Mouse (Mus musculus): ENCODE data around the gene Ccdc148. TPM values are rescaled to one million over a fixed set of nuclear protein-coding genes. Genes with fewer than 3 reads are reported as not detected.

Gene Ccdc148
- polyA plus RNA-seq, 1 experiment from 2014 or later = 1.1 TPM

GRCm38 (mm10) chr2:59048775-59049451 is 111.6 kb downstream of the Ccdc148 start:
- 48% methylated on average over 6 of the region's 6 CpGs for WGBS
- H3K4me2 ChIP-seq (ENCODE audit: low read depth, low read length) = no peak overlapping the region
- H3K27me3 ChIP-seq (replicated peaks; ENCODE audit: control insufficient read depth, insufficient read depth, low read length) = no peaks in the 10 kb centered on the region
- no peak for ATAC-seq
- no peaks in the 10 kb centered on the region for H3K9me3 ChIP-seq (ENCODE audit: control insufficient read depth, low read length)
- no peak overlapping the region for H3K9ac ChIP-seq (ENCODE audit: low read depth, low read length)
- no peaks in the 10 kb centered on the region for H3K36me3 ChIP-seq (ENCODE audit: control insufficient read depth, insufficient read depth, low read length)
- H3K4me1 ChIP-seq (ENCODE audit: control insufficient read depth, insufficient read depth, low read length) = no peaks in the 10 kb centered on the region
- H3K27ac ChIP-seq (ENCODE audit: low read length) = no peak overlapping the region
- no peak overlapping the region for H3K4me3 ChIP-seq (ENCODE audit: low read length)

GRCm38 (mm10) chr2:59043313-59044032 is 117.0 kb downstream of the Ccdc148 start:
- no peak for ATAC-seq
- H3K9me3 ChIP-seq (ENCODE audit: control insufficient read depth, low read length) = no peaks in the 10 kb centered on the region
- H3K9ac ChIP-seq (ENCODE audit: low read depth, low read length) = no peak overlapping the region
- 60% methylated on average over 22 of the region's 22 CpGs for WGBS
- H3K36me3 ChIP-seq (ENCODE audit: control insufficient read depth, insufficient read depth, low read length) = no peaks in the 10 kb centered on the region
- no peak overlapping the region for H3K4me2 ChIP-seq (ENCODE audit: low read depth, low read length)
- no peaks in the 10 kb centered on the region for H3K4me1 ChIP-seq (ENCODE audit: control insufficient read depth, insufficient read depth, low read length)
- no peak overlapping the region for H3K27ac ChIP-seq (ENCODE audit: low read length)
- H3K4me3 ChIP-seq (ENCODE audit: low read length) = no peak overlapping the region
- H3K27me3 ChIP-seq (replicated peaks; ENCODE audit: control insufficient read depth, insufficient read depth, low read length) = no peaks in the 10 kb centered on the region

DNA sequence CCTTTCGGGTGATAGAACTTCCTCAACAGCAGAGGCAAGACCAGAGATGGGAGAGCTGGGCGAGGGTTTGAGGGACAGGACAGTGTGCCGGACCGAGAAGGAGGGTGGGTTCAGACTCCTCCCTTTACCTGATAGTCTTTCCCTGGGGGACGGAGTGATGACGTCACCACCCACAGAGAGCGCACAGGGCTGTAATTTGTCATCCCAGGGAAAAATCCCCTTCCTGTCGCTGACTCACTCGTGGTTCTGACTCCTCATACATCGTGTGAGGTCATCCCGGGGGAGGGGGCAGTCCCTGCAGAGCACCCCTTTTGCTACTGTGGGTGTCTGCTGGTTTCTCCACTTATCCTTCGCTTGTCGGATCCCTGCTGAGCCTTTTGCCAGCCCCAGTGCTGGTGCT is 117.9 kb downstream of the Ccdc148 start:
- Histone ChIP-seq H3K9me3 (ENCODE audit: control insufficient read depth, low read length) (no peaks in the 10 kb centered on the region), H3K36me3 (ENCODE audit: control insufficient read depth, insufficient read depth, low read length) (no peaks in the 10 kb centered on the region), H3K27ac (ENCODE audit: low read length) (no peak overlapping the region), H3K4me1 (ENCODE audit: control insufficient read depth, insufficient read depth, low read length) (no peaks in the 10 kb centered on the region), H3K4me2 (ENCODE audit: low read depth, low read length) (no peak overlapping the region), H3K27me3 (replicated peaks; ENCODE audit: control insufficient read depth, insufficient read depth, low read length) (no peaks in the 10 kb centered on the region), H3K9ac (ENCODE audit: low read depth, low read length) (no peak overlapping the region), H3K4me3 (ENCODE audit: low read length) (no peak overlapping the region)
- 45% methylated on average over 13 of the region's 13 CpGs for WGBS
- ATAC-seq = peak; percentile 50

DNA sequence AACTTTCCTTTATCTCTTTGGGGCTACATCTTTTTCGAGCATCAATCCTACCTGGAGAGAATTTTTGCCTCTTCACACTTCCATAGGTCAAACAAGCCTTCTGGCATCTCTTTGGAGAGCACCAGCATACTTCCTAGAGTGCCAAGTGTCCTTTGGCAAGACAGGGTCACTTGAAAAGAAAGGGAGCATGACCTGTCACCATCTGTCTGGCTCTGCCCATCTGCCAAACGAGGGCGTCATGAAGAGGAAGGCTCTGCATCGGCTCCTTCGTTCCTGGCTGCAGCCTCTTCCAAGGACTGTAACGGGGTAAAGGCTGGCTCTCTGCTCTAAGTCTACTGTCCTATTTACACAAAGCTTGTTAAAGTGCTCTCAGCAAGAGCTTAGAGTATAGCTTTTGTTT is 124.0 kb downstream of the Ccdc148 start:
- no peaks in the 10 kb centered on the region for H3K36me3 ChIP-seq (ENCODE audit: control insufficient read depth, insufficient read depth, low read length)
- ATAC-seq = no peak
- no peak overlapping the region for H3K27ac ChIP-seq (ENCODE audit: low read length)
- no peaks in the 10 kb centered on the region for H3K4me1 ChIP-seq (ENCODE audit: control insufficient read depth, insufficient read depth, low read length)
- no peaks in the 10 kb centered on the region for H3K9me3 ChIP-seq (ENCODE audit: control insufficient read depth, low read length)
- H3K27me3 ChIP-seq (replicated peaks; ENCODE audit: control insufficient read depth, insufficient read depth, low read length) = no peaks in the 10 kb centered on the region
- no peak overlapping the region for H3K4me3 ChIP-seq (ENCODE audit: low read length)
- H3K9ac ChIP-seq (ENCODE audit: low read depth, low read length) = no peak overlapping the region
- WGBS = 60% methylated on average over 6 of the region's 6 CpGs
- no peak overlapping the region for H3K4me2 ChIP-seq (ENCODE audit: low read depth, low read length)

- H3K9ac ChIP-seq (ENCODE audit: low read depth, low read length) = no peak overlapping the region
- WGBS = 81% methylated on average over 3 of the region's 3 CpGs
These were observed 125.3 kb downstream of the Ccdc148 start for GRCm38 (mm10) chr2:59035206-59035605.

DNA sequence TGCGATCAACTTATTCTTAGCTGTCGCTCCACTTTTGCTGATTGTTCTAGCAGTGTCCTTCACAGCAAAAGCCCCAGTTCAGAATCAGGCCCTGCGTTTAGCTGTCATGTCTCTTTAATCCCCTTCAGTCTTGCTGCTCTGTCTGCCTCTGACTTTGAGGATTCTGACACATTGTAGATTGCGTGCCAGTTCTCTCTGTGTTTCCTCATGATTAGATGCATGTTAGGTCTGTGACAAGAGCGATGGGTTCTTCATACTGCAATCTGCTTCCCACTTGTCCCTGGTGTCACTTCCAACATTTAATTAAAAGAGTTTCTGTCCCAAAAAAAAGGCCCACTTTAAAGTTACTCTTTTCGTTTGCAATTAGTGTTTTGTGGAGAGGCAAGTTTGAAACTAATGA is 126.2 kb downstream of the Ccdc148 start:
- Histone ChIP-seq H3K36me3 (ENCODE audit: control insufficient read depth, insufficient read depth, low read length) (no peaks in the 10 kb centered on the region), H3K9ac (ENCODE audit: low read depth, low read length) (no peak overlapping the region), H3K4me3 (ENCODE audit: low read length) (no peak overlapping the region), H3K4me2 (ENCODE audit: low read depth, low read length) (no peak overlapping the region), H3K9me3 (ENCODE audit: control insufficient read depth, low read length) (no peaks in the 10 kb centered on the region), H3K4me1 (ENCODE audit: control insufficient read depth, insufficient read depth, low read length) (no peaks in the 10 kb centered on the region), H3K27me3 (replicated peaks; ENCODE audit: control insufficient read depth, insufficient read depth, low read length) (no peaks in the 10 kb centered on the region), H3K27ac (ENCODE audit: low read length) (no peak overlapping the region)
- WGBS = 91% methylated on average over 6 of the region's 6 CpGs
- ATAC-seq = no peak

More at GRCm38 (mm10) chr2:59035206-59035605, 125.3 kb downstream of the Ccdc148 start:
- no peak for ATAC-seq
- Histone ChIP-seq H3K36me3 (ENCODE audit: control insufficient read depth, insufficient read depth, low read length) (no peaks in the 10 kb centered on the region), H3K27ac (ENCODE audit: low read length) (no peak overlapping the region), H3K4me2 (ENCODE audit: low read depth, low read length) (no peak overlapping the region), H3K27me3 (replicated peaks; ENCODE audit: control insufficient read depth, insufficient read depth, low read length) (no peaks in the 10 kb centered on the region), H3K4me3 (ENCODE audit: low read length) (no peak overlapping the region), H3K9me3 (ENCODE audit: control insufficient read depth, low read length) (no peaks in the 10 kb centered on the region), H3K4me1 (ENCODE audit: control insufficient read depth, insufficient read depth, low read length) (no peaks in the 10 kb centered on the region)

- Histone ChIP-seq H3K4me1 (ENCODE audit: control insufficient read depth, insufficient read depth, low read length) (no peaks in the 10 kb centered on the region), H3K9ac (ENCODE audit: low read depth, low read length) (no peak overlapping the region), H3K36me3 (ENCODE audit: control insufficient read depth, insufficient read depth, low read length) (no peaks in the 10 kb centered on the region), H3K4me3 (ENCODE audit: low read length) (no peak overlapping the region), H3K9me3 (ENCODE audit: control insufficient read depth, low read length) (no peaks in the 10 kb centered on the region), H3K27me3 (replicated peaks; ENCODE audit: control insufficient read depth, insufficient read depth, low read length) (no peaks in the 10 kb centered on the region), H3K27ac (ENCODE audit: low read length) (no peak overlapping the region), H3K4me2 (ENCODE audit: low read depth, low read length) (no peak overlapping the region)
- no peak for ATAC-seq
- 85% methylated on average over 3 of the region's 3 CpGs for WGBS
These were observed 135.9 kb downstream of the Ccdc148 start for GRCm38 (mm10) chr2:59024558-59024957.

GRCm38 (mm10) chr2:59007356-59007755 is 153.1 kb downstream of the Ccdc148 start:
- H3K27ac ChIP-seq (ENCODE audit: low read length) = no peak overlapping the region
- 94% methylated on average over 5 of the region's 5 CpGs for WGBS
- no peaks in the 10 kb centered on the region for H3K9me3 ChIP-seq (ENCODE audit: control insufficient read depth, low read length)
- H3K27me3 ChIP-seq (replicated peaks; ENCODE audit: control insufficient read depth, insufficient read depth, low read length) = no peaks in the 10 kb centered on the region
- no peaks in the 10 kb centered on the region for H3K4me1 ChIP-seq (ENCODE audit: control insufficient read depth, insufficient read depth, low read length)
- no peak overlapping the region for H3K4me2 ChIP-seq (ENCODE audit: low read depth, low read length)
- no peak overlapping the region for H3K4me3 ChIP-seq (ENCODE audit: low read length)
- ATAC-seq = no peak
- no peaks in the 10 kb centered on the region for H3K36me3 ChIP-seq (ENCODE audit: control insufficient read depth, insufficient read depth, low read length)
- H3K9ac ChIP-seq (ENCODE audit: low read depth, low read length) = no peak overlapping the region

DNA sequence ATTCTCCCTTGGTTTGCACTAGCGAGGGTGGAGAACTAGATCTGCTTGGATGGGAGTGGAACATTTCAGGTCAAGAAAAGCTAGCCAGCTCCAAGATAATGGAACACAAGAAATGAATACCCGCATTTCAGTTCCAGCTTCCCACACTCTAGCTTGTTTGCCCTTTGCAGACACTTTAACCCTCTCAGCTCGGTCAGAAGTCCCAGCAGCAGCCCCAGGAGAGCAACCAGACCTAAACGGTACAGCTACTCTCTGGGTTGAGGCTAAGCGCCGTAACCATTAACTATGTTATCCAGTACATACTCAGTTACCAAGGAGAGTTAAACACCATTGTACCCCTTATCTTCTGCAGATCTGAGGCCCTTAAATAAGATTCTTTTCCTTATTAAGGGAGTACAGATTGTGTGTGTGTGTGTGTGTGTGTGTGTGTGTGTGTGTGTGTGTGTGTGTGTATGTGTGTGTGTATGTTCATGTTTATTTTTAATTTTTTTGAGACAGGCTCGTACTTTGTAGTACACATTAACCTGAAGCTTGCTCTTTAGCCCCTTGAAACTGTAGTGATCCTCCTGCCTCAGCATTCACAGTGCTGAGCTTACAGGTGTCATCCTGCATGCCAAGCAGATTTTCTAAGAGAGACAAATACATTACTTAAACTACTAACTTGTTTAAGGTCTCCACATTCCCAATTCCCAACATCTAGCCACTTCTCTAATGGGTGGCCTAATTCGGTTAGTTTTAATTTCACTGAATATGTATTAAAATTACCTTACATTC is 153.7 kb downstream of the Ccdc148 start:
- Histone ChIP-seq H3K27ac (ENCODE audit: low read length) (no peak overlapping the region), H3K4me3 (ENCODE audit: low read length) (no peak overlapping the region), H3K27me3 (replicated peaks; ENCODE audit: control insufficient read depth, insufficient read depth, low read length) (no peaks in the 10 kb centered on the region), H3K9me3 (ENCODE audit: control insufficient read depth, low read length) (no peaks in the 10 kb centered on the region), H3K4me2 (ENCODE audit: low read depth, low read length) (no peak overlapping the region), H3K9ac (ENCODE audit: low read depth, low read length) (no peak overlapping the region), H3K36me3 (ENCODE audit: control insufficient read depth, insufficient read depth, low read length) (no peaks in the 10 kb centered on the region), H3K4me1 (ENCODE audit: control insufficient read depth, insufficient read depth, low read length) (no peaks in the 10 kb centered on the region)
- 77% methylated on average over 8 of the region's 8 CpGs for WGBS
- no peak for ATAC-seq
